Mouse (Mus musculus): ENCODE data around the gene Mrpl37. TPM values are rescaled to one million over a fixed set of nuclear protein-coding genes. Genes with fewer than 3 reads are reported as not detected.

The Mrpl37 gene
- total and polyA plus RNA-seq, 2 experiments from 2014 or later = 59.9 to 87.3 TPM

- no peak overlapping the region for H3K4me2 ChIP-seq (ENCODE audit: low read depth, low read length)
- 60% methylated on average over 3 of the region's 3 CpGs for WGBS
- no peak overlapping the region for H3K9ac ChIP-seq (replicated peaks; ENCODE audit: low read depth, low read length)
These were observed 54.1 kb downstream of the Mrpl37 start for GRCm38 (mm10) chr4:107012574-107012973.

GRCm38 (mm10) chr4:107012005-107012478, 54.6 kb downstream of the Mrpl37 start:
- WGBS = 61% methylated on average over 13 of the region's 13 CpGs
- H3K9me3 ChIP-seq (replicated peaks; ENCODE audit: control insufficient read depth, low read length) = no peaks in the 10 kb centered on the region
- DNase-seq (ENCODE audit: low spot score) (no peak), ATAC-seq (ENCODE audit: insufficient read depth, low read depth) (peak; percentile 31; the same call in 1 of the 2 replicates)
- H3K36me3 ChIP-seq (replicated peaks; ENCODE audit: control insufficient read depth, insufficient read depth, low read length) = no peaks in the 10 kb centered on the region; the same call in 1 of the 2 replicates
- no peak overlapping the region for H3K4me3 ChIP-seq (ENCODE audit: low read depth, low read length)
- no peak overlapping the region for H3K4me2 ChIP-seq (ENCODE audit: low read depth, low read length)
- H3K27me3 ChIP-seq (ENCODE audit: control insufficient read depth, insufficient read depth, low read length) = no peaks in the 10 kb centered on the region
- H3K9ac ChIP-seq (replicated peaks; ENCODE audit: low read depth, low read length) = no peak overlapping the region
- H3K4me1 ChIP-seq (ENCODE audit: control insufficient read depth, insufficient read depth) = peaks cover 37% of the 10 kb centered on the region
- peak overlapping the region; percentile 55 for H3K27ac ChIP-seq (ENCODE audit: low read depth)
- TF ChIP-seq EP300 (IDR thresholded peaks at IDR 0.05; ENCODE audit: low read depth) = no peak
- no peak for TF ChIP-seq CTCF (IDR thresholded peaks at IDR 0.05; ENCODE audit: low read depth)

More at GRCm38 (mm10) chr4:107012574-107012973, 54.1 kb downstream of the Mrpl37 start:
- H3K9me3 ChIP-seq (replicated peaks; ENCODE audit: control insufficient read depth, low read length) = no peaks in the 10 kb centered on the region
- peak overlapping the region; percentile 55 for H3K27ac ChIP-seq (ENCODE audit: low read depth)
- no peaks in the 10 kb centered on the region; the same call in 1 of the 2 replicates for H3K36me3 ChIP-seq (replicated peaks; ENCODE audit: control insufficient read depth, insufficient read depth, low read length)
- no peak for TF ChIP-seq CTCF (IDR thresholded peaks at IDR 0.05; ENCODE audit: low read depth)
- no peak for TF ChIP-seq EP300 (IDR thresholded peaks at IDR 0.05; ENCODE audit: low read depth)
- H3K27me3 ChIP-seq (ENCODE audit: control insufficient read depth, insufficient read depth, low read length) = no peaks in the 10 kb centered on the region
- H3K4me1 ChIP-seq (ENCODE audit: control insufficient read depth, insufficient read depth) = peaks cover 37% of the 10 kb centered on the region
- ATAC-seq (ENCODE audit: insufficient read depth, low read depth) (0 out of 2 replicates have a peak, but pooled peaks have one; percentile 16), DNase-seq (ENCODE audit: low spot score) (no peak)
- no peak overlapping the region for H3K4me3 ChIP-seq (ENCODE audit: low read depth, low read length)

GRCm38 (mm10) chr4:107011325-107012004, 55.2 kb downstream of the Mrpl37 start:
- Histone ChIP-seq H3K27me3 (ENCODE audit: control insufficient read depth, insufficient read depth, low read length) (no peaks in the 10 kb centered on the region), H3K4me2 (ENCODE audit: low read depth, low read length) (no peak overlapping the region), H3K4me1 (ENCODE audit: control insufficient read depth, insufficient read depth) (peaks cover 37% of the 10 kb centered on the region), H3K9ac (replicated peaks; ENCODE audit: low read depth, low read length) (no peak overlapping the region), H3K4me3 (ENCODE audit: low read depth, low read length) (no peak overlapping the region), H3K27ac (ENCODE audit: low read depth) (peak overlapping the region; percentile 55; the same call in 1 of the 2 replicates), H3K9me3 (replicated peaks; ENCODE audit: control insufficient read depth, low read length) (no peaks in the 10 kb centered on the region), H3K36me3 (replicated peaks; ENCODE audit: control insufficient read depth, insufficient read depth, low read length) (no peaks in the 10 kb centered on the region; the same call in 1 of the 2 replicates)
- TF ChIP-seq CTCF (IDR thresholded peaks at IDR 0.05; ENCODE audit: low read depth) (no peak), EP300 (IDR thresholded peaks at IDR 0.05; ENCODE audit: low read depth) (no peak)
- no peak for DNase-seq (ENCODE audit: low spot score)
- 84% methylated on average over 8 of the region's 8 CpGs for WGBS
- ATAC-seq (ENCODE audit: insufficient read depth, low read depth) = no peak

- no peak overlapping the region for H3K4me3 ChIP-seq (ENCODE audit: low read depth, low read length)
- DNase-seq (ENCODE audit: low spot score) = no peak
These were observed 57.1 kb downstream of the Mrpl37 start for GRCm38 (mm10) chr4:107009548-107009947.

GRCm38 (mm10) chr4:107008161-107008560, 58.5 kb downstream of the Mrpl37 start:
- H3K4me1 ChIP-seq (ENCODE audit: control insufficient read depth, insufficient read depth) = peaks cover 17% of the 10 kb centered on the region
- 90% methylated on average over 2 of the region's 2 CpGs for WGBS
- no peak for ATAC-seq (ENCODE audit: insufficient read depth, low read depth)

More at GRCm38 (mm10) chr4:107009548-107009947, 57.1 kb downstream of the Mrpl37 start:
- H3K9me3 ChIP-seq (replicated peaks; ENCODE audit: control insufficient read depth, low read length) = no peaks in the 10 kb centered on the region
- no peak for ATAC-seq (ENCODE audit: insufficient read depth, low read depth)
- no peaks in the 10 kb centered on the region for H3K27me3 ChIP-seq (ENCODE audit: control insufficient read depth, insufficient read depth, low read length)
- peaks cover 28% of the 10 kb centered on the region for H3K4me1 ChIP-seq (ENCODE audit: control insufficient read depth, insufficient read depth)
- WGBS = 91% methylated on average over 7 of the region's 7 CpGs
- no peak overlapping the region for H3K9ac ChIP-seq (replicated peaks; ENCODE audit: low read depth, low read length)
- no peaks in the 10 kb centered on the region; the same call in 1 of the 2 replicates for H3K36me3 ChIP-seq (replicated peaks; ENCODE audit: control insufficient read depth, insufficient read depth, low read length)
- H3K4me2 ChIP-seq (ENCODE audit: low read depth, low read length) = no peak overlapping the region
- TF ChIP-seq EP300 (IDR thresholded peaks at IDR 0.05; ENCODE audit: low read depth) = no peak
- no peak for TF ChIP-seq CTCF (IDR thresholded peaks at IDR 0.05; ENCODE audit: low read depth)
- no peak overlapping the region for H3K27ac ChIP-seq (ENCODE audit: low read depth)

More at GRCm38 (mm10) chr4:107008161-107008560, 58.5 kb downstream of the Mrpl37 start:
- Histone ChIP-seq H3K27ac (ENCODE audit: low read depth) (no peak overlapping the region), H3K4me2 (ENCODE audit: low read depth, low read length) (no peak overlapping the region), H3K9ac (replicated peaks; ENCODE audit: low read depth, low read length) (no peak overlapping the region), H3K36me3 (replicated peaks; ENCODE audit: control insufficient read depth, insufficient read depth, low read length) (no peaks in the 10 kb centered on the region; the same call in 1 of the 2 replicates), H3K9me3 (replicated peaks; ENCODE audit: control insufficient read depth, low read length) (no peaks in the 10 kb centered on the region), H3K4me3 (ENCODE audit: low read depth, low read length) (no peak overlapping the region), H3K27me3 (ENCODE audit: control insufficient read depth, insufficient read depth, low read length) (no peaks in the 10 kb centered on the region)
- no peak for DNase-seq (ENCODE audit: low spot score)
- TF ChIP-seq CTCF (IDR thresholded peaks at IDR 0.05; ENCODE audit: low read depth) (no peak), EP300 (IDR thresholded peaks at IDR 0.05; ENCODE audit: low read depth) (no peak)
